Comparison of ENCODE assay signal across 15 mouse cellular contexts in the genomic region with DNA sequence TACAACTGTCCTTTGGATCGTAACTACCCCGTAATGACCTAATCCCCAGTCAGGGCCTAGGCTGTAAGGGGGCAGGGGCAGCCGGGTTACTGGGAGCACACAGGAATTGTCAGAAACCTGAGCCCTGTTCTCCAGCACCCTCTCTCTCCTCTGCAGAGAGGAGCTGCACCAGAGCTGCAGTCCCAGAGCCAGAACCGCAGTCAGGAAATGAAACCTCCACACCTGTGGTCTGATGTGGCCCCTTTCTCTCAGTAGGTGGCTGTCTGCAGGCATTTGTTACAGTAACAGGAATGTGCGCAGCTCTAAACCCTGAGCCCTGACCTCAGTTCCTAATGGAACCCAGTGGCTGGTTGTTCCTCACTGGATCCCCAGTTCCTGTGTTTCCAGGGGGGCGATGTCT. TPM values are rescaled to one million over a fixed set of nuclear protein-coding genes. Genes with fewer than 3 reads are reported as not detected.
DNase-seq lines count a peak whose midpoint lies in the region; ATAC-seq lines count a peak whose summit lies in the region.
"Had no signal": no experiment of that assay in that cellular context is flagged by ENCODE, and none has a peak within 500 bp of the region (broad histone marks: within the 10 kb centered on the region; RNA-seq: fewer than 3 reads in every experiment).

No protein-coding gene starts in this region.

- H3K36me3 ChIP-seq in embryonic facial prominence, embryonic 12.5 days = no peaks in the 10 kb centered on the region
- no peaks in the 10 kb centered on the region for H3K36me3 ChIP-seq in embryonic facial prominence, embryonic 10.5 days (replicated peaks)
- no peaks in the 10 kb centered on the region for H3K36me3 ChIP-seq in limb, embryonic 11.5 days (ENCODE audit: control insufficient read depth, insufficient read depth, low read length)
- H3K36me3 ChIP-seq: forebrain, embryonic 10.5 days; heart, embryonic 10.5 days; hindbrain, embryonic 12.5 days had no signal

- no peak overlapping the region for H3K4me2 ChIP-seq in embryonic facial prominence, embryonic 12.5 days (replicated peaks)
- no peak overlapping the region for H3K4me2 ChIP-seq in limb, embryonic 11.5 days (ENCODE audit: low read depth, severe bottlenecking)
- H3K4me2 ChIP-seq: hindbrain, embryonic 12.5 days had no signal

- no peaks in the 10 kb centered on the region for H3K9me3 ChIP-seq in embryonic facial prominence, embryonic 12.5 days
- no peaks in the 10 kb centered on the region for H3K9me3 ChIP-seq in embryonic facial prominence, embryonic 10.5 days
- no peaks in the 10 kb centered on the region for H3K9me3 ChIP-seq in limb, embryonic 11.5 days (ENCODE audit: control insufficient read depth, low read length)
- H3K9me3 ChIP-seq: forebrain, embryonic 10.5 days; heart, embryonic 10.5 days; hindbrain, embryonic 12.5 days had no signal

- ATAC-seq in embryonic facial prominence, embryonic 12.5 days (ENCODE audit: insufficient number of reproducible peaks, insufficient read depth, low FRiP score, low TSS enrichment) = no peak; the same call in 1 of the 2 replicates
- ATAC-seq in limb, embryonic 11.5 days (ENCODE audit: insufficient number of reproducible peaks, low FRiP score, low TSS enrichment, low read depth) = peak; percentile 41; the same call in 1 of the 2 replicates

- intact Hi-C loops in left cerebral cortex, postnatal 4 days (cut with DNase I) = no loop called here

- H3K4me1 ChIP-seq in embryonic facial prominence, embryonic 12.5 days = peaks cover 8% of the 10 kb centered on the region; the same call in 1 of the 2 replicates
- peaks cover 7% of the 10 kb centered on the region for H3K4me1 ChIP-seq in embryonic facial prominence, embryonic 10.5 days
- peaks cover 13% of the 10 kb centered on the region for H3K4me1 ChIP-seq in limb, embryonic 11.5 days (ENCODE audit: control insufficient read depth, insufficient read depth, low read length)
- H3K4me1 ChIP-seq: heart, embryonic 10.5 days; hindbrain, embryonic 12.5 days had no signal

- peak overlapping the region; percentile 7; the same call in 1 of the 2 replicates for H3K9ac ChIP-seq in embryonic facial prominence, embryonic 12.5 days
- H3K9ac ChIP-seq in limb, embryonic 11.5 days (ENCODE audit: low read length) = no peak overlapping the region
- H3K9ac ChIP-seq: hindbrain, embryonic 12.5 days had no signal

- no peaks in the 10 kb centered on the region for H3K27me3 ChIP-seq in embryonic facial prominence, embryonic 12.5 days
- 0 out of 2 replicates have a peak, but pooled peaks cover 4% of the 10 kb centered on the region for H3K27me3 ChIP-seq in embryonic facial prominence, embryonic 10.5 days (replicated peaks; ENCODE audit: low read depth, poor library complexity, severe bottlenecking)
- H3K27me3 ChIP-seq in limb, embryonic 11.5 days (ENCODE audit: control insufficient read depth, insufficient read depth, low read length) = no peaks in the 10 kb centered on the region
- H3K27me3 ChIP-seq: hindbrain, embryonic 12.5 days had no signal

- H3K27ac ChIP-seq in embryonic facial prominence, embryonic 12.5 days = no peak overlapping the region
- no peak overlapping the region for H3K27ac ChIP-seq in embryonic facial prominence, embryonic 10.5 days (replicated peaks)
- no peak overlapping the region; the same call in 1 of the 2 replicates for H3K27ac ChIP-seq in limb, embryonic 11.5 days (replicated peaks; ENCODE audit: low read depth, low read length)
- H3K27ac ChIP-seq: forebrain, embryonic 10.5 days; heart, embryonic 10.5 days; hindbrain, embryonic 12.5 days had no signal

- no peak for DNase-seq in embryonic facial prominence, embryonic 10.5 days (ENCODE audit: low spot score)
- peak; percentile 81 for DNase-seq in R1 (ENCODE audit: low read depth, low spot score)
- peak; percentile 50 for DNase-seq in limb, embryonic 11.5 days (ENCODE audit: low spot score)
- peak; percentile 75 for DNase-seq in thymus, postnatal 0 days (ENCODE audit: low spot score)
- DNase-seq in cerebellum, adult 9-10 months = no peak
- DNase-seq in left cerebral cortex, postnatal 4 days = no peak
- DNase-seq in kidney, postnatal 36 days = no peak
- DNase-seq: adrenal gland, postnatal 25 days; cerebellum, adult 11 months; lung, adult 18-20 months; right cerebral cortex, adult 18-20 months had no signal

- 49% methylated on average over 6 of the region's 6 CpGs for WGBS in embryonic facial prominence, embryonic 12.5 days
- WGBS in embryonic facial prominence, embryonic 10.5 days = 63% methylated on average over 6 of the region's 6 CpGs
- WGBS in limb, embryonic 11.5 days = 19% methylated on average over 6 of the region's 6 CpGs

- H3K4me3 ChIP-seq in embryonic facial prominence, embryonic 12.5 days = no peak overlapping the region
- no peak overlapping the region for H3K4me3 ChIP-seq in embryonic facial prominence, embryonic 10.5 days
- no peak overlapping the region for H3K4me3 ChIP-seq in limb, embryonic 11.5 days (ENCODE audit: low read depth, low read length)
- H3K4me3 ChIP-seq: forebrain, embryonic 10.5 days; heart, embryonic 10.5 days; hindbrain, embryonic 12.5 days had no signal

RNA-seq across cellular contexts. Expression of gene Abcc4, which starts 32.5 kb away (rescaled TPM):
- polyA plus RNA-seq in embryonic facial prominence, embryonic 12.5 days (2016; fragmentation: Nextera tagmentation; extraction: Ambion mirVana) = 2.3 and 2.8 TPM in 2 replicates
- polyA plus RNA-seq in embryonic facial prominence, embryonic 10.5 days (2016; fragmentation: Nextera tagmentation; extraction: Ambion mirVana) = 2.6 and 3.2 TPM in 2 replicates
- 2.9 TPM in 2 replicates for polyA plus RNA-seq in limb, embryonic 11.5 days (2014; fragmentation: Nextera tagmentation; extraction: Ambion mirVana)
- 3.3 and 3.5 TPM in 2 replicates for polyA plus RNA-seq in thymus, postnatal 0 days (2015; fragmentation: Nextera tagmentation; extraction: Ambion mirVana)
- total RNA-seq in left cerebral cortex, postnatal 4 days (2021) = 1 to 10 TPM; 4.3 to 4.6 TPM

Comparison
In these comparisons a context has a peak if more than half of its experiments do, and no peak if none do; other contexts are left out.
1. DNase-seq: peak in R1 (single experiment), limb, embryonic 11.5 days (single experiment) and thymus, postnatal 0 days (single experiment); none in embryonic facial prominence, embryonic 10.5 days (single experiment), cerebellum, adult 9-10 months (single experiment), left cerebral cortex, postnatal 4 days (single experiment) and kidney, postnatal 36 days (0 of 2).